Mouse (Mus musculus): ENCODE data around the gene Slc52a3. TPM values are rescaled to one million over a fixed set of nuclear protein-coding genes. Genes with fewer than 3 reads are reported as not detected.

The Slc52a3 gene
- polyA plus RNA-seq, 1 experiment = 274 TPM

DNA sequence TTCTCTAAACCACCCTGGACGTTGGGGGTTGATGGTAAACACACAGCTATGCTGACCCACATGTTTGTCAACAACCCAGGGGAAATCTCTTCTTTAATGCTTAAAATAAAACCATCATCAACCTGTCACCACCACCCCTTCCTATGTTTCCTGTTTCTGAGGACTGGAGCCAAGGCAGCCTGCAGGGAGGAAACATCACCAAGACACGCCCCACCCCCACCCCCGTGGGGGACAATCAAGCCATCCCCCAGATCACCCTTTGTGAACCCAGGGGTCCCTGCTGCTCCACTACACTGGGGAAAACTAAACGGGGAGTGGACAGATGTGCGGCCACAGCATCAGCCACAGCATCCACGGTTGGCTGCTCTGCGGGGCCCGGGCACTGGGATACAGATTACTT is 27.9 kb upstream of the Slc52a3 start:
- 82% methylated on average over 8 of the region's 8 CpGs for WGBS
- no peaks in the 10 kb centered on the region for H3K27me3 ChIP-seq (ENCODE audit: control insufficient read depth, insufficient read depth, low read length)
- TF ChIP-seq POLR2A (IDR thresholded peaks at IDR 0.05; ENCODE audit: low read depth, low read length) (no peak), CTCF (IDR thresholded peaks at IDR 0.05; ENCODE audit: extremely low read depth, insufficient read length, insufficient replicate concordance, low read depth, low read length) (no peak)

DNA sequence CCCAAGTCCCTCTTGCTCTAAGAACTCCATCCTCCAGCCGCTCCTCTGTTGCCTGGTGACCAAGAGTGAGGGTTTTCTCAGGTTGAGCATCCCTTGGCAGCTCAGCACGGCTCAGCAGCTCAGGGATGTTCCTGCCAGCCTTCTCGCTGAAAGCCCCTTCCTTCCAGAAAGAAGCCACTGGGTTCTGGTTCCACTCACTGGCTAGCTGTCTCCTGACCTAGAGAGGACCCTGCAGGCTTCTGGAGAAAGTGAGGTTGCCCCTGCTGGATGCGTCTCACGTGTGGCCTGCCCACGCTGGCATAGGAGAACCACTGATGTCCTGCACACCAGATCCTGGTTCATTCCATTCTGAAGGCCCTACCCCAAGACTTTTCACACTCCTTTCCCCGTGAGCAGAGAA is 27.3 kb upstream of the Slc52a3 start:
- Histone ChIP-seq H3K27me3 (ENCODE audit: control insufficient read depth, insufficient read depth, low read length) (no peaks in the 10 kb centered on the region), H3K27ac (ENCODE audit: insufficient read depth, low read depth, low read length) (no peak overlapping the region), H3K36me3 (ENCODE audit: control insufficient read depth, insufficient read depth, low read length) (peaks cover 16% of the 10 kb centered on the region), H3K4me1 (ENCODE audit: control insufficient read depth, insufficient read depth, insufficient read length, low read length) (peaks cover 17% of the 10 kb centered on the region), H3K4me3 (ENCODE audit: low read depth, low read length) (no peak overlapping the region)
- no peak for TF ChIP-seq POLR2A (IDR thresholded peaks at IDR 0.05; ENCODE audit: low read depth, low read length)
- TF ChIP-seq CTCF (IDR thresholded peaks at IDR 0.05; ENCODE audit: extremely low read depth, insufficient read length, insufficient replicate concordance, low read depth, low read length) = no peak
- 91% methylated on average over 7 of the region's 7 CpGs for WGBS

More for the DNA sequence above, 27.9 kb upstream of the Slc52a3 start:
- peaks cover 16% of the 10 kb centered on the region for H3K36me3 ChIP-seq (ENCODE audit: control insufficient read depth, insufficient read depth, low read length)
- H3K4me1 ChIP-seq (ENCODE audit: control insufficient read depth, insufficient read depth, insufficient read length, low read length) = peaks cover 13% of the 10 kb centered on the region
- H3K27ac ChIP-seq (ENCODE audit: insufficient read depth, low read depth, low read length) = 0 out of 2 replicates have a peak overlapping the region, but pooled peaks have one; percentile 23
- H3K4me3 ChIP-seq (ENCODE audit: low read depth, low read length) = no peak overlapping the region

DNA sequence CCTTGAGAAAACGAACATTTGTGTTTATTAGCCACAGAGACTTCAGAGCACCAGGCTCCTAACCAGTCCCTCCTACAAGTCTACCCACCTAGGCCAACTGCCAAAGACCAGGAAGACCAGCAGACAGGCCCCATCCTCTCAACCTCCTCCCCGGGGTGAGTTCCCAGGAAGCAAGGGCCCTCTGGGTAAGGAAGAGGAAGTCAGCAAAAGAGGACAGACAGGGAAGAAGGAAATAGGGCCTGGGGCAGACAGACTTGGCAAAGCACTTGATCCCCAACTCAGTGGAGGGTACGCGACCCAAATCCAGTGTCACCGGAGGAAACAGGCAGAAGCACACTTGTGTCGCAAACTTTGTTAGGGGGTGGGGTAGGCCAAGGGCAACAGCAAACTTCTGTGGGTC is 26.9 kb upstream of the Slc52a3 start:
- H3K4me1 ChIP-seq (ENCODE audit: control insufficient read depth, insufficient read depth, insufficient read length, low read length) = peaks cover 21% of the 10 kb centered on the region
- no peak overlapping the region for H3K4me3 ChIP-seq (ENCODE audit: low read depth, low read length)
- WGBS = 81% methylated on average over 6 of the region's 6 CpGs
- no peak overlapping the region for H3K27ac ChIP-seq (ENCODE audit: insufficient read depth, low read depth, low read length)
- TF ChIP-seq CTCF (IDR thresholded peaks at IDR 0.05; ENCODE audit: extremely low read depth, insufficient read length, insufficient replicate concordance, low read depth, low read length) = no peak
- no peak for TF ChIP-seq POLR2A (IDR thresholded peaks at IDR 0.05; ENCODE audit: low read depth, low read length)
- no peaks in the 10 kb centered on the region for H3K27me3 ChIP-seq (ENCODE audit: control insufficient read depth, insufficient read depth, low read length)
- H3K36me3 ChIP-seq (ENCODE audit: control insufficient read depth, insufficient read depth, low read length) = peaks cover 16% of the 10 kb centered on the region

DNA sequence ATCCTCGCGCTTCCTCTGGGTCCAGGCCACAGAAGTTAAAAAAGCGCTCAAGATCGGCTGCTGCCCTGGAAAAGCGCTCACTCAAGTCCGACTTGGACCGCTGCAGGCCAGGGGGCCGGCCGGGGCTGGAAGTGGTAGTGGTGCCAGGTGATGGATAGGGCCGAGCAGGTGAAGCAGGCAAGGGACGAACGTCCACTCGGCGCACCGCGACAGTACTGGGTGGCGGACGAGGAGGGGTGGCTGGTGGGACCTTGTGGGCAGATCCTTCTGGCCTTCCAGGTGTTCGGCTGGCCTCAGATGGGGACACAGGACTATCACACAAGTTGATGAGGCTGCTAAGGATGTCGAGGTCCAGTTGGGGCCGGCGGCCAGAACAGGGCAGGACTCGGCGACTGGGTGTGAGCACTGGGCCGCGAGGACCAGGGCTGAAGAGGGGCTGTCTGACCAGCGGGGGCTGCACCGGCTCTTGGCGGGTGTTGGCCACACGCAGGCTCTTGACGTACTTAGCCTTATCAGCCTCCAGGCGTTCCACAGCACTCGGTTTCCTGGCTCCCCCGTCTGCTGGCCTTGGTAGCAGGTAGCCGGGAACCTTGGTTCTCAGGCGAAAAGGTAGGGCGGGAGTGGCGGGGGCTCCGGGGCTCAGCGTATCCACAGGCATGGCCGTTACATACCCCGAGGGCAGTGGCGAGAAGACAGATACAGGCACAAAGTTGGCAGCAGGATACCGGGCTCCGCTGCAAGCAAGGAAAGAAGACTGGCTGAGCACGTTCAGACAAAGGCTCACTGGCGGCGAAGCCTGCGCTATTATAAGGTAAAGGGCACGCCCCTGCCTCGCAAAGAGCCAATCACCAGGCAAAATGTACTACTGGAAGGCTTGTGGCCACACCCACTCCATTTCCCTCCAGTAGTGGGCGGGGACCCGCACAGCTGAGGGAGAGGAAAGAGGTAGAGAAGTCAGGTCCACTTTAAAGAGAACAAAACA is 25.8 kb upstream of the Slc52a3 start:
- 61% methylated on average over 53 of the region's 53 CpGs for WGBS
- H3K4me1 ChIP-seq (ENCODE audit: control insufficient read depth, insufficient read depth, insufficient read length, low read length) = peaks cover 22% of the 10 kb centered on the region
- H3K36me3 ChIP-seq (ENCODE audit: control insufficient read depth, insufficient read depth, low read length) = peaks cover 16% of the 10 kb centered on the region
- TF ChIP-seq POLR2A (IDR thresholded peaks at IDR 0.05; ENCODE audit: low read depth, low read length) (peak; percentile 42; the same call in 1 of the 2 replicates), CTCF (IDR thresholded peaks at IDR 0.05; ENCODE audit: extremely low read depth, insufficient read length, insufficient replicate concordance, low read depth, low read length) (no peak)
- H3K27me3 ChIP-seq (ENCODE audit: control insufficient read depth, insufficient read depth, low read length) = no peaks in the 10 kb centered on the region
- peak overlapping the region; percentile 31; the same call in 1 of the 2 replicates for H3K4me3 ChIP-seq (ENCODE audit: low read depth, low read length)
- no peak overlapping the region for H3K27ac ChIP-seq (ENCODE audit: insufficient read depth, low read depth, low read length)

DNA sequence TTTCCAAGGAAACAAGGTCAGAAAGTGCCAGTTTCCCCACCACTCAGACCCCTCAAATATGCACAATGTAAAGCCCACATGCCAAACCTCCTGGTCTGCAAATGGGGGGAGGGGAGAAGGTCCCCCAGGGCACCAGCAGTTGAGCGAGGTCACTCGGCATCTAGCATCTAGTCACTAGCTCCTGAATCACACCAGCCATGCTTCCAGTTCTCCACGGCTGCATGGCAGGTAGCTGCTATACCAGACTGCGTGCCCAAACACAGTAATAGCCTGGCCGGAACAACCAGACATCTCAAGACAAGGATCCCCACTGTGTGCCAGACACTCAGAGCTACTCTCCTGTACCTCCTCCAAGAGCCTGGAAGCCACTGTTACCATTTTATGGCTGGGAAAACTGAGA is 24.6 kb upstream of the Slc52a3 start:
- Histone ChIP-seq H3K27ac (ENCODE audit: insufficient read depth, low read depth, low read length) (no peak overlapping the region), H3K36me3 (ENCODE audit: control insufficient read depth, insufficient read depth, low read length) (peaks cover 16% of the 10 kb centered on the region), H3K4me1 (ENCODE audit: control insufficient read depth, insufficient read depth, insufficient read length, low read length) (peaks cover 30% of the 10 kb centered on the region), H3K27me3 (ENCODE audit: control insufficient read depth, insufficient read depth, low read length) (no peaks in the 10 kb centered on the region), H3K4me3 (ENCODE audit: low read depth, low read length) (no peak overlapping the region)
- 97% methylated on average over 5 of the region's 5 CpGs for WGBS
- TF ChIP-seq CTCF (IDR thresholded peaks at IDR 0.05; ENCODE audit: extremely low read depth, insufficient read length, insufficient replicate concordance, low read depth, low read length) (no peak), POLR2A (IDR thresholded peaks at IDR 0.05; ENCODE audit: low read depth, low read length) (no peak)

DNA sequence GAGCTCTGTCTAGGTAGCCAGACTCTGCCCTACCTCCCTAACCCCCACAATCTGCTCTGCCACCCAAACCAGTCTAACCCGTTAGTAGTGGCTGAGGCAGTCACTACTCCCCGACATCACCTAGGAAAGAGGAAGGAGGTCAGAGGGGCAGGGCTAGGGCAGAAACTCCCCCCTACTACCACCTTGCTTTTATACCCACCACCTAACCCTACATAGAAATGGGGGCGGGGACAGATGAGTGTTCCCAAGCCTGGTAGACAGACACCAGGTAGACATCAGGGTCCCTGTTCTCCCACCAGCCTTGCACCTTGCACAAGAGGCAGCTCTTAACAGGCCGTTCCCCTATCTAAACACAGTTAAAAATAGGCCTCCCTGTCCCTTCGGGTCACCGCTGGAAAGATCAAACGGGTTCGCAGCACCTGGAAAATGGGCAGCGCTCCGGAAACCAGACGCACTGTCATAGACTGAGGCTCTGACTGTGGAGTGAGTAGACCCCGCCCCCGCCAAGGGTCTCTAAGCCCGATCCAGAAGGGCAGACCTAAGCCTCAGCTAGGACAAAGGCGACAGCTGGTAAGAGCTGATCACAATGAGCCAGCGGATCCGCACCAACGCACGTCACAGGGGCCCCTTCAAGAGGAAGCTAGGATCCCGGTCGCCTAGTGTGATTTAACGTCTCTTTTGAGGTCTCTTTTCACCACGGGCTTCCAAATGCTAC is 23.3 kb upstream of the Slc52a3 start:
- H3K4me1 ChIP-seq (ENCODE audit: control insufficient read depth, insufficient read depth, insufficient read length, low read length) = peaks cover 36% of the 10 kb centered on the region
- 18% methylated on average over 23 of the region's 23 CpGs for WGBS
- no peak for TF ChIP-seq POLR2A (IDR thresholded peaks at IDR 0.05; ENCODE audit: low read depth, low read length)
- TF ChIP-seq CTCF (IDR thresholded peaks at IDR 0.05; ENCODE audit: extremely low read depth, insufficient read length, insufficient replicate concordance, low read depth, low read length) = no peak
- no peaks in the 10 kb centered on the region for H3K27me3 ChIP-seq (ENCODE audit: control insufficient read depth, insufficient read depth, low read length)
- H3K36me3 ChIP-seq (ENCODE audit: control insufficient read depth, insufficient read depth, low read length) = peaks cover 16% of the 10 kb centered on the region
- peak overlapping the region; percentile 27 for H3K27ac ChIP-seq (ENCODE audit: insufficient read depth, low read depth, low read length)
- H3K4me3 ChIP-seq (ENCODE audit: low read depth, low read length) = peak overlapping the region; percentile 70
